Mouse (Mus musculus) brain, embryonic 14.5 days (tissue): ENCODE data around the gene Cabp1. TPM values are rescaled to one million over a fixed set of nuclear protein-coding genes. Genes with fewer than 3 reads are reported as not detected.

Source experiments
- DNase-seq: peaks from one replicate; pipeline ENCODE4 v3.0.0-alpha.2; 2011; ENCODE audit warnings: low read depth
- CTCF ChIP-seq: fragments of 200-500 bp; IDR thresholded peaks from 2 replicates; pipeline ENCODE4 v1.5.1; 2012; ENCODE audit warnings: inconsistent platforms, mild to moderate bottlenecking, moderate library complexity, borderline replicate concordance; ENCODE audit not compliant: insufficient read depth, insufficient read length; ENCODE audit errors: extremely low read depth
- POLR2A ChIP-seq: fragments of 200-500 bp; IDR thresholded peaks from 2 replicates; pipeline ENCODE4 v1.6.1; 2012; ENCODE audit warnings: mild to moderate bottlenecking, inconsistent platforms, borderline replicate concordance; ENCODE audit not compliant: poor library complexity, insufficient read depth, insufficient read length, severe bottlenecking; ENCODE audit errors: extremely low read depth
- polyA plus RNA-seq: library from polyadenylated mRNA; depleted of rRNA; stranded (reverse); fragments of >200 nt; gene quantifications from 2 replicates; pipeline ENCODE4 v1.2.3, GENCODE M21; 2012

Cabp1 gene
- polyA plus RNA-seq, 1 experiment, result 28.6 TPM

- no peak for TF ChIP-seq CTCF
- no peak for TF ChIP-seq POLR2A
- DNase-seq, result no peak
These were observed 36.8 kb upstream of the Cabp1 start for GRCm38 (mm10) chr5:115230830-115231551.

DNA sequence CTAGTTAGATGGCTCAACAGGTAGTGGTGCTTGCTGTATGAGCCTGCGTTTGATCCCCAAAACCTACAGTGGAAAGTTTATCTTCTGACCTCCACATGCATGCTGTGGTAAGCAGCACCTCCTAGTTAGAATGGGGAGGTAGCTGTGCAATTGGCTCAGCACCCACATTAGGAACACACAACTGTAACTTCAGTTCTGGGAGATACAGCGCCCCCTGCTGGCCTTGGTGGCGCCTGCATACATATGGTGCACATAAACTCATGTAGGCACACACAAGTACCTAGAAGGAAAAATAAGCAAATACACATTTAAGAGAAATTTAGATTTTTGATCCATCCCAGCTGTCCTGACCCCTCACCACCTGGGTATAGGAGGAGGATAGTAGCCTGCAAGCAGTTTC is 28.3 kb upstream of the Cabp1 start:
- TF ChIP-seq CTCF (peak; percentile 30; the same call in 1 of the 2 replicates), POLR2A (no peak)
- DNase-seq, result no peak

DNA sequence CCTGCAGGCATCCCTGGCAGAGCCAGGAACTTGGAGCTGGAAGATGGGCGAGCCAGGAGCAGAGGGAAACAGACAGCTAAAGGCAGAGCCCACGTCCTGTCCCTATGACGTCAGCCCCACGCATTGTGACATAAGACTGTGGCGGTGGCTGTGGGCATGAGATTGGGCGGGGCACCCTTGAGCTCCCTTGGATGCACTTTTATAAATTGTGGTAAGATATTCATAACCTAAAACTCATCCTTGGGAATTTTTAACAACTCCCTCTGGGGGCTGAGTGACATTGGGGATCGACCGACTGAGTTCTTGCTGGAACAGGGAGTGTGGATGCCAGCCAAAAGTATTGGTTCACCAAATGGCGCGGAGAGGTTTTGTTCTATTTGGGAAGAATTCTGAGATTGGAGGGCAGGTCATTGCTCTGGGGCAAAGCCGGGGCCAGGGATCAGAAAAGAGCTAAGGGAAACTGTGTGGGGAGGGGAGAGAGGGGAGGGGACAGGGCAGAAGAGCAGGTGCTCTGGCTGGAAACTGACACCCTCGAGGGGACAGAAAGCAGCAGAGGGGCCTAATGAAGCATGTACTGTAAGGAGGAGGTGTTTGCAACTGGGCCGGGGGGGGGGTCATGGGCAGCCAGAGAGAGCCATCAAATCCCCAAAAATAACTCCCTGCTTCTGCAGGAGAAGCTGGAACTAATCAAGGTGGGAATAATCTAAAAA is 26.9 kb upstream of the Cabp1 start:
- no peak for TF ChIP-seq CTCF
- no peak for TF ChIP-seq POLR2A
- DNase-seq, result peak; percentile 45

DNA sequence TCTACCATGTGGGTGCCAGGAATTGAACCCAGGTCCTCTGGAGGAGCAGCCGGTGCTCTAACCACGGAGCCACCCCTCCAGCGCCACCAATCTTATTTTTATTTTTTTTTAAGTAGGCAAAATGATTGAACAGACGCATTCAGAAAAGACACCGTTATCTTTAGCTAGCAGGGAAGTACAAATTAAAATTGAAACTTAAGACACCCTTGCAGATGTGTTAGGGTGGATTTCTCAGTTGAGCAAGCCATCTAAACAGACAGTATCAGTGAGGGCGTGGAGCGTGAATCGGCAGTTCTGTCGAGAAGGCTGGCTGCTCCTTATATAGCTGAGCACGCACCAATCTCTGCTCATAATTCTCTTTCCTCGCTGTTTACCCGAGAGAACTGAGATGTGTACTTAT is 23.8 kb upstream of the Cabp1 start:
- TF ChIP-seq CTCF (no peak), POLR2A (no peak)
- DNase-seq, result no peak

- no peak for TF ChIP-seq POLR2A
- TF ChIP-seq CTCF, result no peak
- peak; percentile 39 for DNase-seq
These were observed 21.3 kb upstream of the Cabp1 start for GRCm38 (mm10) chr5:115215273-115216185.

DNA sequence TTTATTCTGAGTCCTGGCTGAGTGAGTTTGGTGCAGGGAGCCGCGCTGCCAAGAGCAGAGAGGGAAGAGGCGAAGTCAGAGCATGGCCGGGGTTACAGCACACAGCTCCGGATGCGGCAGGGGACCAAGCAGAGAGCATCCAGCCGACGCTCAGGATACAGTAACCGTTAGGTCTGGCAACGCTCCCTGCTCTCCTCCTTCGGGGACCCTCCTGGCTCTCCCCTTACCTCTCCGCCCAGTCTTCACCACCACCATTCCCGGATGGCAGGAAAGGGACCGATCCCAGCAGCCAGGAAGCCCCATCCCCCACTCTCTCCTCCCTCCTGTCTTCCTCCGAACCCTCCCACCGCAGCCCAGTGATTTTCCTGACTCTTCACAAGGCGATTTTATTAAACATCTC is 20.7 kb upstream of the Cabp1 start:
- TF ChIP-seq POLR2A (peak; percentile 54; the same call in 1 of the 2 replicates), CTCF (no peak)
- DNase-seq, result peak; percentile 82

GRCm38 (mm10) chr5:115212861-115213260 is 18.7 kb upstream of the Cabp1 start:
- TF ChIP-seq POLR2A (no peak), CTCF (no peak)

GRCm38 (mm10) chr5:115212451-115212850 is 18.3 kb upstream of the Cabp1 start:
- peak; percentile 57 for DNase-seq
- TF ChIP-seq CTCF, result no peak
- no peak for TF ChIP-seq POLR2A

More at GRCm38 (mm10) chr5:115212861-115213260, 18.7 kb upstream of the Cabp1 start:
- no peak for DNase-seq

- TF ChIP-seq CTCF, result peak; percentile 66
- TF ChIP-seq POLR2A, result no peak
- DNase-seq, result no peak
These were observed 16.2 kb upstream of the Cabp1 start for GRCm38 (mm10) chr5:115210380-115210779.

DNA sequence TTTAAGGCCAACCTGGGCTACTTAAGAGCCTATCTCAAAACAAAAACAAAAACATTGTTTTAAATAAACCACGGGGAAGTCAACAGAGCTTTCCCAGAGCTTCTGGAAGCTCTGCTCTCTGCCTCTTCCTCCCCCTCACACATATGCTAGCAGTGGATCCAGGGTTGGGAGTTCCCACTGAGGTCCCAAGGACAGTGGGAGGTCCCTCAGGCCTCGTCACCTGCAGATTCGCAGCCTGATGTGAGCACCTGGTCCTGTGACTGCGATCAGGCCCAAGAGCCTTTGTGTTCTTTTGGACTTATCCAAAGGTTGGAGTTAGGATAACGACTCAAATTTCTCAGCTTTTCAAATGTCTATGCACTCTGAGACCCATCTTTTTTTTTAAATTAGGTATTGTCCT is 14.4 kb upstream of the Cabp1 start:
- no peak for DNase-seq
- no peak for TF ChIP-seq POLR2A
- TF ChIP-seq CTCF, result no peak

- TF ChIP-seq POLR2A (no peak), CTCF (no peak)
- DNase-seq, result peak; percentile 47
These were observed 13.7 kb upstream of the Cabp1 start for GRCm38 (mm10) chr5:115207892-115208291.
